Mouse (Mus musculus) Muller cell, postnatal 12 days (primary cell): ENCODE measurements around the gene Abcc9.

ENCODE experiments used
- DNase-seq: peaks from one replicate; pipeline ENCODE4 v3.0.0-alpha.2; 2015; ENCODE audit errors: inconsistent ontology term

Abcc9 gene

GRCm38 (mm10) chr6:142701652-142702637 is at the start of gene Abcc9:
Gene Abcc9, minus strand, starts transcription at chr6:142702315.
- DNase-seq: peak; percentile 30

GRCm38 (mm10) chr6:142751365-142751764 is 49.2 kb upstream of the Abcc9 start:
- DNase-seq: no peak

- peak; percentile 25 for DNase-seq
Measured at GRCm38 (mm10) chr6:142748057-142748708, 46.1 kb upstream of the Abcc9 start.

- DNase-seq: no peak
Measured at GRCm38 (mm10) chr6:142747165-142747564, 45.0 kb upstream of the Abcc9 start.

DNA sequence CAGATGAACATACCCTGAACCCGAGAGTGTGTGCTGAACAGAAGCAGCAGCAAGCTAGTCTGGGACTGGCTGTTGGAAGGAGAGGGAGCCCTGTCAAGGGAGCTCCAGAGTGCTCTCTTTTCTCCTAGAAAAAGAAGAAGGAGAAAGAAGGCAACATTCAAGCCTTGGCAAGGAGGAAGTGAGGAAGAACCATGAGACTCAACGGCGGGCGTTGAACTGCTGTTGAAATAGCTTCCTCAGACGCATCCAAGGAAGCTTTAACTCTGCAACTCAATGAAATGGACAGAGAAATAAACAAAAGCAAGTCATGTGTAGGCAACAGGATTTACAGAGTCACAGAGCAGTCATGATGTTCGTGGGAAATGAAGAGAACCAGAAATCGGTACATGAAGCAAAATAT is 44.6 kb upstream of the Abcc9 start:
- DNase-seq: no peak

- no peak for DNase-seq
Measured at GRCm38 (mm10) chr6:142745484-142745883, 43.4 kb upstream of the Abcc9 start.

DNA sequence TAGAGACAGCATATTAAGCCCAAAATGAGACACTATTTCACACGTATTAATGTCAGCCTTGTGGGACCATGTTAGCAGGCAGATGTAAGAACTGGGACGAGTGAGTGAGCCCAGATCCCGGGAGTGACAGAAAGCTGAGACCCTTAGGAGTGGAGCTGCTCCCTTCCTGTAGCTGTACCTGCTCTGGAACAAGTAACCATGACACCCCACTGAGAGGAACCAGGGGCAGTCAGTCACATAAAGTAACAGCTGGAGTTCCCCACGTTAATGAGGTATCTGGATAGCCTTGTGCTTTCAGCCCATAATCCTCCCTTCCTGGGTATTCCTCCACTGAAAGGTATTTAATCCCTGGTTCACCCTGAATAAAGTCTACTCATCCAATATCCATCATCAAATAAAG is 41.1 kb upstream of the Abcc9 start:
- no peak for DNase-seq

GRCm38 (mm10) chr6:142741763-142742162 is 39.6 kb upstream of the Abcc9 start:
- DNase-seq: no peak

DNA sequence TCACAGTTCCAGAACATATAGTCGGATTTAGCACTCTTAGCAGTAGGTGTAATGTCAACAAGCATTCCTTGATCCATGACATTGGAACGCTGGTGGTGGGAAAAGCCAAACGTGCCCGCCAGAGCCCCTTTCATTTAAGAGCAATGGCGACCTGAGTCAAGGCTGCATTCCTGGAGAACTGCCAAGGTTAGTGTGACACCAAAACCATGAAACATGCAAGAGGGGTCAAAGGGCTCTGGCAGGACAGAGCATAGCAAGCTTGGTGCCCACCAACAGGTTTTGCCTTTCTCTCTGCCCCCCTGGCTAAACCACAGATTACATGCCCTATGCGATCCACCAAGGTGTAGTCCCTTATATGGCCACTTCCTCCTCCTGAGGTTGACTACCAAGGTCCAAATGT is 36.5 kb upstream of the Abcc9 start:
- no peak for DNase-seq

DNA sequence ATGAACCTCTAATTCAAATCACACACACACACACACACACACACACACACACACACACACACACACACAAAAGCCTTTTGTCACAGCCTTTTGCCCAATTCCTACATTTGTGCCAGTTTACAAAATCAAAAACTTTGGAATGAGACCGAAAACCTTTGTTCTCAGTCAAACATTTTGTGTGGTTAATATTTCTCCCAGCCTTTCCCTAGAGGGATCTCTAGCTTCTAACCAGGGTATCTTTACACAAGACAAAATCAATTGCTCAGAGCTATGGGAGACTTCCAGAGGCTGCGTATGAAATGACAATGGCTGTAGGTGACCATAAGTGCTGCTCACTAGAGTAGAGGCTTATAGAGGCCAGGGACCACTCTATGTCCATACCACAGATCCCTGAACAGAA is 36.1 kb upstream of the Abcc9 start:
- DNase-seq: no peak

DNA sequence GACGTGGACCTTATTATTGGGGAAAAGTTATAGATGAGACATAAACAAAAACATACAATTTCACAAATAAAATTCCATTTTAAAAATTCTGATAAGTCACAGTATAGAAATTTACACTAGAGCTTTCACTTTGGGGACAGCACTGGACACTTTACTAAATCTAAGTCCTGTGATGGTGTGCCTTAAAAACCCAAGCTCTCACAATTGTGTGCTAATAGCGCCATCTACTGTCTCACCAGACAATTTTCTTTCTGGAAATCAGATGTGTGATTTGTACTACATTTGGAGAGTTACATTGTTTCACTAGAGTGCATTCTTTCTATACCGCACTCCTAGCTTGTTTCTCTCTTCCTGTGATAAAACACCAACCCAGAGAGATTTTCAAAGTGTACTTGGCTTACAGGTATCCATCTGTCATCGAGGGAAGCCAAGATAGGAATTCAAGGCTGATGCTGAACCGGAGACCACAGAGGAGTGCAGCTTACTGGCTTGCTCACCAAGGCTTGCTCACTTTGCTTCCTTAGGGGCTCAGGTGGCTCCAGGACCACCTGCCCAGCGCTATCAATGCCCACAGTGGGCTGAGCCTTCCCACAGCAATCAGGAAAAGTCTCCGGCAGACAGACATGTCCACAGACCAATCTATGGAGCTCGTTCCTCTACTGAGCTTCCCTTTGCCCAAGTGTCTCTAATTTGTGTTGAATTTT is 33.3 kb upstream of the Abcc9 start:
- peak; percentile 24 for DNase-seq

DNA sequence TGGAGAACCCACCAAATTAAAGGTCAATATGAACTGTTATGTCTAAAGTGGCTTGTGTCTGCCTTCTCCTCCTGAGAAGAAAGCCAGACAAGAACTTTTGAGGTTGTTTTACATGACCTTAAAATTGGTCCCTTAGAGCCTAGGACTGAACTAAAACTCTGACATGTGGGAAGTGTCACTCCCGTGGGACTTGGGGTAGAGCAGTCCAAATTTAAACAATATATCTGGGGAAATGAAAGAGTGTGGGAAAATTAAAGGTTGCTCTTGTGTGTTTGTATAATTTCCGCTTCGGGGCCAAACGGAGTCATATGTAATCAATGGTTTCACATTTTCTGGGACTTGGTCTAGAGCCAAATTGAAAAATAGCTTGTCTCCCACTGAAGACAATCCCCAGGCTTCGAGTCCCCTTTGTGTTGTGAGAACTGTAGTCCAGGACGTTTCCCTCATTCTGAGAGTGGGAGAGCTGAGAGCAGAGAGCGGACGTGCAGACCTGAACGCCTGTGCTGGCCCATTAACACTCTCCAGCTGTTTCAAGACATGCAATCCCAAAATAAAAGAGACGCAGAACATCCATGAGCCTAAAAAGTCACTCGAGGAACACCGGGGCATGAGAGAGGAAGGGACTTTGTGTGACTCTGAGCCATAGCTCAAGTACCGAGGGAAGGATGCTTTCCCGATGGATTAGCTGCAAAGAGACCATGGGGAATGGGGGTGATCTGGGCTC is 30.6 kb upstream of the Abcc9 start:
- no peak for DNase-seq

DNA sequence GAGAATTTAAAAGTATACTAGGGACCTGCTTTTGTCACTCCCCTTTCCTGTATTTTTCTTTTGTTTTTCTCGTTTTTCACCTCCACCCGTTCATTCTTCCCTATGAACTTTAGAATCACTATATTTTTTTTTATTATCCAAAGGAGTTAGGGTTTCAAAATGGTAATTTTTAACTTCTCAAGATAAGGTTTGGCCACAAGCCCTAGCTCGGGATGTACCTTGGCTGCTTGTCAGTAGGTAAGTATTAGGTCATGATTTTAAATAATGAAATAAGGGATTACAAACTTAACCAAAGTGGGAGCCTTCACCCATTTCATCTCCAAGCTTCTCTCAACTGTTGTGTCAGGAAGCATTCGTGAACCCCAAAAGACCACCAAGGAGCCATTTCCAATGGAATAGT is 23.9 kb upstream of the Abcc9 start:
- DNase-seq: no peak

GRCm38 (mm10) chr6:142721731-142722130 is 19.6 kb upstream of the Abcc9 start:
- no peak for DNase-seq

DNA sequence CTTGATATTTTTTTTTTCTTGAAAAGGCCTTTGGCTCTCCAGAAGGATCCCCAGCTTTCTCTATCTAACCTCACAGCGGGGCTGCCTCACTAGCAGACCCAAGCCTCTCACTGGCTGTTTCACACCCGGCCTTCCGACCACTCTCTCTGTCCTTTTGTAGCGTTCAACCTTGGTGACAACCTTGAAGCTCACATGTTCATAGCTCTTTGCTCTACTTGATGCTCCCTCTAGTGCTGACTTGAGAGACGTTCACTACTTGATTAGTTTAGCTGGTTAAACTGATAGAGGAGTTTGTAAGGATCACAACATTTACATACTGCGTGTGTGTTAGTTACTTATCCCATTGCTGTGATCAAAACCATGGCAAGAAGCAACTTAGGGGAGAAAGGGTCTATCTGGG is 18.5 kb upstream of the Abcc9 start:
- DNase-seq: no peak

DNA sequence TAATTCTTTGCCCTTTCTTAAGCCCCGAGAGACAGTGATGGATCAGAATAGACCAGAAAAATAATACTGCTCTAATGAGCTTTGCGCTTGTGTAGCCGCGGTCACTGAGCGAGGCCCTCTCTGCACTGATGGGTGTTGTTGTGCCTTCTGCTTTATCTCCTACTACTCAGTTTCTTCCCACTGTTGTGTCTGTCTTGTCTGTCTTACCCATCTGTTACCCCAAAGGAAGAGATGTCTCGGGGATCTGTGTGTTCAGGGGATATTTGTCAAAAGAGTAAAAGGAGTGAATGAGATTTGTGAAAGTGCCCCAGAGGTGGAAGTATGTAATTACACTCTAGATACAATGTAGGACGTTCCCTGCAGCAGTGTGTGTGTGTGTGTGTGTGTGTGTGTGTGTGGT is 16.1 kb upstream of the Abcc9 start:
- DNase-seq: peak; percentile 19

GRCm38 (mm10) chr6:142717186-142717585 is 15.1 kb upstream of the Abcc9 start:
- DNase-seq: no peak

DNA sequence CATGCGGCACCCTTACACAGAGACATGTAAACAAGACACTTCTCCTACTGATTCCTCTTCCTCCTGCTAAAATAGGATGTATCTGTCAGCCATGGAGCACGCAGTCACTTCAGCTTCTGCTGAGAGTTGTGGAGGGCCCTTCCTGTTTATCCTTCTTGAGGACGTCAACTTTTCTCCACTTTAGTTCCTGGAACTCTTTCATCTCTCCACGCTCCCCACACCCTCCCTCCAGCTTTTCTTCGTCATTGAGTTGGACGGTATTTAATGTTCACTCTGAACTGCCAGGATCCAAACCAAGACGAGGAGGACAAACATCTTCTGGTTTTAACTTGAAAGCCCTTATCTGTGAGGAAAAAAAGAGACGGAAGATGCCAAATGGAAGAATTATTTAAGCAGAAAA is 12.9 kb upstream of the Abcc9 start:
- no peak for DNase-seq

DNA sequence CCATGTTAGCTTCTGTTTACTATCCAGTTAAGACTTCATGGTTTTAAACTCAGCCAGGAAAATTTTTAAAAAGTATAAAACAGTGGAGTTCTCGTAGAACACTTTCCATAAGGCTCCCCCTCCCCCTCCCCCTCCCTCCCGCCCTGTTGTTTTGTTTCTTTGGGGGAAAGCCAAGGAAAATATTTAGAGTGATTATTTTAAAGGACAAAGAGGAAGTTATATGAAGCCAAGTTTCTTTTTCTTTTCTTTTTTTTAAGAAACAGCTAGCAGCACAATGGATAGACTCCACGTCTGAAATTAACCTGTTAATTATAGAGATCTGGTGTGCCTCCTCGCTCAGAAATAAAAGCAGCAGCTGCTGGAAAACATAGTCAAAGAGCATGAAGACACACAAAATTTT is 9.0 kb upstream of the Abcc9 start:
- DNase-seq: no peak

DNA sequence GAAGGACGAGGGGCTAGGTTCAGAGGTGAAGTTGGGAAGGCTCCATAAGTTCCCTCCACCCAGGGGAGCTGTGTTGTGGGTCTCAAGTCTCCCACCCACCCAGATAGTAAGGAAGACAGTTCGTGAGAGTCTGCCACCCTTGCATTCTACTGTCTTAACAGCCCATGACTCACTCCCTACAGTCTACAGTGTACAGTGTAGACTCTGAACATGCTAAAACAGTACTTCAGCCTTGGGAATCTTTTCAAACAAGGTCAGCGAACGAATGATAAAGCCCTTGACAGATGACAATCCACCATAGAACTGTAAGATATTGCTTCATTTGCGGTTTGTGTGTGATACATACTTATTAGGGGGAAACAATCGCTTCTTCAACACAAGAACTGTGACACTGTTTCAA is 8.6 kb upstream of the Abcc9 start:
- DNase-seq: no peak

GRCm38 (mm10) chr6:142708369-142708768 is 6.3 kb upstream of the Abcc9 start:
- DNase-seq: no peak

DNA sequence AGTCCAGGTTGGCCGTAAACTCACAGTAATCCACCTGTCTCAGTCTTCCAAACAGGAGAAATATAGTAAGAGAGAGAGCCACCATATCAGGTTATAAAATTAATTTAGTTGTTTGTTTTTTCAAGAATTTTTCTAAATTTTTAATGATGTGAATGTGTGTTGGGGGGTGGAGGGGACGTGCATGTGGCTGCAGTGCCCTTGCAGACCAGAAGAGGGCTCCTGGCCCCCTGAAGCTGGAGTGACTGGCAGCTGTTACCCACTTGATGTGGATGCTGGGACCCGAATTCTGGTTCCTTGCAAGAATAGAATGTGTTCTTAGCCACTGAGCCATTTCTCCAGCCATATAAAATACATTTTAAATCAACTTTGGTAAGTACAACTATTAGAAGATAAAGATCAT is 4.6 kb upstream of the Abcc9 start:
- no peak for DNase-seq
